Mouse (Mus musculus): ENCODE data around the gene Eci1.

- no peak for TF ChIP-seq EP300 (optimal IDR thresholded peaks at IDR 0.05)
- no peak for TF ChIP-seq CTCF (IDR thresholded peaks at IDR 0.05; ENCODE audit: low read depth)
Observed at GRCm38 (mm10) chr17:24488186-24488661, 61.8 kb downstream of the Eci1 start, which contains the start of gene Caskin1.
